Mouse (Mus musculus) olfactory bulb, adult 2 months (tissue): ENCODE results near the gene Nln.

ENCODE experiments used
- CTCF ChIP-seq: fragments of 200-500 bp; IDR thresholded peaks from 2 replicates; pipeline ENCODE4 v1.5.1; 2012; ENCODE audit warnings: low read depth, mild to moderate bottlenecking, low read length, moderate library complexity; ENCODE audit not compliant: insufficient read depth
- POLR2A ChIP-seq: fragments of 200-500 bp; IDR thresholded peaks from 2 replicates; pipeline ENCODE4 v1.6.1; 2012; ENCODE audit warnings: mild to moderate bottlenecking, low read depth, low read length, moderate library complexity; ENCODE audit not compliant: insufficient read depth

- TF ChIP-seq CTCF (no peak), POLR2A (no peak)
Observed at GRCm38 (mm10) chr13:104076993-104077392, 32.4 kb downstream of the Nln start.
